ENCODE assay signal across 15 mouse cellular contexts in the genomic region with DNA sequence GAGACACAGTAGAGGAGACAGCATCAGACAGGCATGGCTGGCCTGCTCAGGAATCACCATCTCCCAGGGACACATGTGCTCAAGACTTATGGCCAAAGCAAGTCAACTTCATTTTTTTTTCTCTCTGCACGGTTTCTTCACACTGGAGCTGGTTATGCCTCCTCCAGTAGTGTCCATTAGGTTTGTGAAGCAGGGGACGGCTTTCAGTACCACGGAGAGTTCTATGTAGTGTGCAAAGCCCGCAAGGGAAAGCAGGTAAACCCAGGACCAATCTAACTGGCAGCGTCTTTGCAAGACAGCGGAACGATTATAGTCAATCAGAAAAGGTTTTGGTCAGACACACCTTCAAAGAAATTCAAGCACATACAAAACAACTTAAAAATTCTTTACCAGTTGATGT.
DNase-seq lines count a peak whose midpoint lies in the region; ATAC-seq and TF ChIP-seq lines count a peak whose summit lies in the region.
"Had no signal": no experiment of that assay in that cellular context is flagged by ENCODE, and none has a peak within 500 bp of the region (broad histone marks: within the 10 kb centered on the region; RNA-seq: fewer than 3 reads in every experiment).

No protein-coding gene starts in this region.

- H3K9me3 ChIP-seq in kidney, postnatal 0 days (replicated peaks; ENCODE audit: low read length): no peaks in the 10 kb centered on the region
- H3K9me3 ChIP-seq in intestine, embryonic 16.5 days (ENCODE audit: control insufficient read depth, low read length): no peaks in the 10 kb centered on the region
- H3K9me3 ChIP-seq: G1E had no signal

- H3K4me3 ChIP-seq in kidney, postnatal 0 days (replicated peaks; ENCODE audit: low read depth, low read length): no peak overlapping the region
- H3K4me3 ChIP-seq in kidney, adult 2 months (ENCODE audit: insufficient read depth, low read depth, low read length): no peak overlapping the region
- H3K4me3 ChIP-seq in intestine, embryonic 16.5 days (ENCODE audit: low read length): no peak overlapping the region

- no peak for TF ChIP-seq CTCF in kidney, postnatal 0 days (IDR thresholded peaks at IDR 0.05; ENCODE audit: low read depth)
- TF ChIP-seq CTCF in kidney, adult 2 months (conservative IDR thresholded peaks at IDR 0.05; ENCODE audit: insufficient read depth, insufficient read length, low read depth, low read length): no peak

- intact Hi-C loops in left cerebral cortex, postnatal 10 days (cut with DNase I): no loop called here

- H3K27me3 ChIP-seq in kidney, postnatal 0 days (ENCODE audit: insufficient read depth, low read length): no peaks in the 10 kb centered on the region
- no peaks in the 10 kb centered on the region for H3K27me3 ChIP-seq in kidney, adult 2 months (replicated peaks; ENCODE audit: control insufficient read depth, insufficient read depth, low read length)
- no peaks in the 10 kb centered on the region for H3K27me3 ChIP-seq in intestine, embryonic 16.5 days (replicated peaks; ENCODE audit: control insufficient read depth, insufficient read depth, low read length)

- TF ChIP-seq POLR2A in kidney, adult 2 months (IDR thresholded peaks at IDR 0.05; ENCODE audit: low read depth, low read length): no peak

- DNase-seq in kidney, postnatal 0 days (ENCODE audit: low spot score): peak; percentile 81
- no peak for DNase-seq in kidney, adult 2 months
- DNase-seq in 416B (ENCODE audit: low read depth) (peak; percentile 14), NIH3T3 (ENCODE audit: low read depth) (peak; percentile 50)
- DNase-seq in left cerebral cortex, postnatal 10 days (ENCODE audit: extremely low spot score in 1 of 2, low spot score in 2 of 2): no peak
- DNase-seq in thymus, postnatal 4 days: no peak
- DNase-seq in layer of hippocampus, postnatal 36 days: no peak
- DNase-seq: cerebellum, postnatal 10 days; layer of hippocampus, adult 9-11 months; liver, postnatal 0 days; right cerebral cortex, postnatal 25 days; thymus, postnatal 14 days had no signal

- H3K36me3 ChIP-seq in kidney, postnatal 0 days (ENCODE audit: insufficient read depth, low read length): no peaks in the 10 kb centered on the region
- H3K36me3 ChIP-seq in kidney, adult 2 months (ENCODE audit: control insufficient read depth, insufficient read depth, low read length): no peaks in the 10 kb centered on the region
- H3K36me3 ChIP-seq in intestine, embryonic 16.5 days (ENCODE audit: control insufficient read depth, insufficient read depth, low read length): no peaks in the 10 kb centered on the region
- H3K36me3 ChIP-seq: G1E had no signal

- H3K4me1 ChIP-seq in kidney, postnatal 0 days (replicated peaks; ENCODE audit: insufficient read depth, low read length): no peaks in the 10 kb centered on the region
- no peaks in the 10 kb centered on the region for H3K4me1 ChIP-seq in kidney, adult 2 months (ENCODE audit: control insufficient read depth, insufficient read depth, low read length)
- no peaks in the 10 kb centered on the region for H3K4me1 ChIP-seq in intestine, embryonic 16.5 days (ENCODE audit: control insufficient read depth, insufficient read depth, low read length)

- no peak overlapping the region for H3K27ac ChIP-seq in kidney, postnatal 0 days
- H3K27ac ChIP-seq in kidney, adult 2 months (ENCODE audit: insufficient read depth, low read depth, low read length): no peak overlapping the region
- no peak overlapping the region for H3K27ac ChIP-seq in intestine, embryonic 16.5 days (ENCODE audit: low read length)

- no peak; the same call in 1 of the 2 replicates for ATAC-seq in kidney, postnatal 0 days (replicated peaks; ENCODE audit: low FRiP score, low read depth)
- ATAC-seq in intestine, embryonic 16.5 days: peak; percentile 53; the same call in 1 of the 2 replicates
- ATAC-seq: forebrain, embryonic 14.5 days; liver, postnatal 0 days had no signal

- H3K4me2 ChIP-seq in kidney, postnatal 0 days (ENCODE audit: low read length): no peak overlapping the region
- no peak overlapping the region for H3K4me2 ChIP-seq in intestine, embryonic 16.5 days (ENCODE audit: low read depth, low read length)

- H3K9ac ChIP-seq in kidney, postnatal 0 days (ENCODE audit: low read depth, low read length): no peak overlapping the region
- no peak overlapping the region for H3K9ac ChIP-seq in intestine, embryonic 16.5 days (ENCODE audit: low read depth, low read length)
- H3K9ac ChIP-seq: liver, postnatal 0 days had no signal

- WGBS in kidney, postnatal 0 days: 26% methylated on average over 7 of the region's 7 CpGs
- WGBS in kidney, adult 2 months: 21% methylated on average over 7 of the region's 7 CpGs
- 23% methylated on average over 7 of the region's 7 CpGs for WGBS in intestine, embryonic 16.5 days

Comparison
In these comparisons a context has a peak if more than half of its experiments do, and no peak if none do; other contexts are left out.
1. DNase-seq: peak in kidney, postnatal 0 days (single experiment), 416B (single experiment) and NIH3T3 (single experiment); none in kidney, adult 2 months (single experiment), left cerebral cortex, postnatal 10 days (0 of 2), thymus, postnatal 4 days (single experiment) and layer of hippocampus, postnatal 36 days (0 of 2).